Mouse (Mus musculus): Measurements from ENCODE around the gene Brms1. TPM values are rescaled to one million over a fixed set of nuclear protein-coding genes. Genes with fewer than 3 reads are reported as not detected.

The Brms1 gene
- polyA plus RNA-seq, 1 experiment from 2014 or later = 47.6 TPM

GRCm38 (mm10) chr19:5051515-5051914 lies 10.4 kb downstream of the Brms1 start:
- DNase-seq (ENCODE audit: low spot score) (no peak), ATAC-seq (no peak)
- TF ChIP-seq EP300 (IDR thresholded peaks at IDR 0.05) = no peak
- no peak for TF ChIP-seq CTCF (IDR thresholded peaks at IDR 0.05)
- Histone ChIP-seq H3K36me3 (ENCODE audit: insufficient read depth, low read length) (peaks cover 13% of the 10 kb centered on the region; the same call in 1 of the 2 replicates), H3K4me2 (replicated peaks; ENCODE audit: low read depth, low read length) (peak overlapping the region; percentile 54), H3K9ac (replicated peaks; ENCODE audit: low read depth) (no peak overlapping the region), H3K27me3 (replicated peaks; ENCODE audit: insufficient read depth, low read length) (no peaks in the 10 kb centered on the region), H3K27ac (ENCODE audit: low read length) (no peak overlapping the region), H3K4me3 (ENCODE audit: low read depth, low read length) (peak overlapping the region; percentile 14), H3K9me3 (ENCODE audit: low read length) (no peaks in the 10 kb centered on the region), H3K4me1 (ENCODE audit: insufficient read depth, low read depth, low read length) (no peaks in the 10 kb centered on the region)
- WGBS = 35% methylated on average over 2 of the region's 3 CpGs

- TF ChIP-seq EP300 (IDR thresholded peaks at IDR 0.05) (no peak), CTCF (IDR thresholded peaks at IDR 0.05) (no peak)
- no peak overlapping the region for H3K4me3 ChIP-seq (ENCODE audit: low read depth, low read length)
- no peaks in the 10 kb centered on the region for H3K27me3 ChIP-seq (replicated peaks; ENCODE audit: insufficient read depth, low read length)
- H3K9me3 ChIP-seq (ENCODE audit: low read length) = no peaks in the 10 kb centered on the region
- peaks cover 10% of the 10 kb centered on the region; the same call in 1 of the 2 replicates for H3K36me3 ChIP-seq (ENCODE audit: insufficient read depth, low read length)
- ATAC-seq (no peak), DNase-seq (ENCODE audit: low spot score) (no peak)
- 0 out of 2 replicates have a peak overlapping the region, but pooled peaks have one; percentile 14 for H3K4me2 ChIP-seq (replicated peaks; ENCODE audit: low read depth, low read length)
- H3K4me1 ChIP-seq (ENCODE audit: insufficient read depth, low read depth, low read length) = no peaks in the 10 kb centered on the region
- 44% methylated on average over 24 of the region's 25 CpGs for WGBS
- H3K27ac ChIP-seq (ENCODE audit: low read length) = no peak overlapping the region
- no peak overlapping the region for H3K9ac ChIP-seq (replicated peaks; ENCODE audit: low read depth)
These were observed 11.1 kb downstream of the Brms1 start for GRCm38 (mm10) chr19:5052166-5052822.

GRCm38 (mm10) chr19:5052853-5053252 lies 11.7 kb downstream of the Brms1 start:
- Histone ChIP-seq H3K4me2 (replicated peaks; ENCODE audit: low read depth, low read length) (no peak overlapping the region), H3K9ac (replicated peaks; ENCODE audit: low read depth) (no peak overlapping the region), H3K4me1 (ENCODE audit: insufficient read depth, low read depth, low read length) (no peaks in the 10 kb centered on the region), H3K27ac (ENCODE audit: low read length) (no peak overlapping the region), H3K36me3 (ENCODE audit: insufficient read depth, low read length) (peaks cover 8% of the 10 kb centered on the region; the same call in 1 of the 2 replicates), H3K27me3 (replicated peaks; ENCODE audit: insufficient read depth, low read length) (no peaks in the 10 kb centered on the region), H3K4me3 (ENCODE audit: low read depth, low read length) (no peak overlapping the region), H3K9me3 (ENCODE audit: low read length) (no peaks in the 10 kb centered on the region)
- WGBS = 68% methylated on average over 17 of the region's 17 CpGs
- TF ChIP-seq CTCF (IDR thresholded peaks at IDR 0.05) = no peak
- no peak for ATAC-seq
- no peak for DNase-seq (ENCODE audit: low spot score)

GRCm38 (mm10) chr19:5053909-5054308 lies 12.8 kb downstream of the Brms1 start:
- peak; percentile 8; the same call in 1 of the 2 replicates for ATAC-seq
- TF ChIP-seq CTCF (IDR thresholded peaks at IDR 0.05) (peak; percentile 82), EP300 (IDR thresholded peaks at IDR 0.05) (no peak)
- H3K4me3 ChIP-seq (ENCODE audit: low read depth, low read length) = no peak overlapping the region
- H3K9me3 ChIP-seq (ENCODE audit: low read length) = no peaks in the 10 kb centered on the region
- no peak overlapping the region for H3K27ac ChIP-seq (ENCODE audit: low read length)
- H3K9ac ChIP-seq (replicated peaks; ENCODE audit: low read depth) = no peak overlapping the region
- DNase-seq (ENCODE audit: low spot score) = peak; percentile 76
- peaks cover 4% of the 10 kb centered on the region; the same call in 1 of the 2 replicates for H3K36me3 ChIP-seq (ENCODE audit: insufficient read depth, low read length)
- no peak overlapping the region for H3K4me2 ChIP-seq (replicated peaks; ENCODE audit: low read depth, low read length)
- H3K27me3 ChIP-seq (replicated peaks; ENCODE audit: insufficient read depth, low read length) = no peaks in the 10 kb centered on the region
- H3K4me1 ChIP-seq (ENCODE audit: insufficient read depth, low read depth, low read length) = no peaks in the 10 kb centered on the region
- WGBS = 28% methylated on average over 9 of the region's 9 CpGs

- Histone ChIP-seq H3K27ac (ENCODE audit: low read length) (no peak overlapping the region), H3K4me2 (replicated peaks; ENCODE audit: low read depth, low read length) (no peak overlapping the region), H3K4me3 (ENCODE audit: low read depth, low read length) (no peak overlapping the region), H3K9ac (replicated peaks; ENCODE audit: low read depth) (no peak overlapping the region), H3K27me3 (replicated peaks; ENCODE audit: insufficient read depth, low read length) (no peaks in the 10 kb centered on the region), H3K9me3 (ENCODE audit: low read length) (no peaks in the 10 kb centered on the region), H3K36me3 (ENCODE audit: insufficient read depth, low read length) (no peaks in the 10 kb centered on the region), H3K4me1 (ENCODE audit: insufficient read depth, low read depth, low read length) (peaks cover 12% of the 10 kb centered on the region; the same call in 1 of the 2 replicates)
- TF ChIP-seq CTCF (IDR thresholded peaks at IDR 0.05) (peak; percentile 75), EP300 (IDR thresholded peaks at IDR 0.05) (no peak)
- WGBS = 17% methylated on average over 6 of the region's 6 CpGs
- ATAC-seq = no peak
- peak; percentile 60 for DNase-seq (ENCODE audit: low spot score)
These were observed 15.1 kb downstream of the Brms1 start for GRCm38 (mm10) chr19:5056251-5056650.

- no peaks in the 10 kb centered on the region for H3K27me3 ChIP-seq (replicated peaks; ENCODE audit: insufficient read depth, low read length)
- H3K4me1 ChIP-seq (ENCODE audit: insufficient read depth, low read depth, low read length) = peaks cover 13% of the 10 kb centered on the region; the same call in 1 of the 2 replicates
- H3K27ac ChIP-seq (ENCODE audit: low read length) = peak overlapping the region; percentile 66
- peak; percentile 72 for DNase-seq (ENCODE audit: low spot score)
- no peak overlapping the region for H3K4me3 ChIP-seq (ENCODE audit: low read depth, low read length)
- no peak overlapping the region for H3K9ac ChIP-seq (replicated peaks; ENCODE audit: low read depth)
- no peak overlapping the region for H3K4me2 ChIP-seq (replicated peaks; ENCODE audit: low read depth, low read length)
- TF ChIP-seq EP300 (IDR thresholded peaks at IDR 0.05) (peak; percentile 69; the same call in 1 of the 2 replicates), CTCF (IDR thresholded peaks at IDR 0.05) (no peak)
- no peaks in the 10 kb centered on the region for H3K36me3 ChIP-seq (ENCODE audit: insufficient read depth, low read length)
- ATAC-seq = peak; percentile 28
- H3K9me3 ChIP-seq (ENCODE audit: low read length) = no peaks in the 10 kb centered on the region
- 21% methylated on average over 16 of the region's 16 CpGs for WGBS
These were observed 17.0 kb downstream of the Brms1 start for GRCm38 (mm10) chr19:5057876-5058775.

Measured in lung, postnatal 0 days (tissue).